Mouse (Mus musculus) subcutaneous adipose tissue, adult 2 months (tissue): ENCODE results near the gene Aldh1l1. TPM values are rescaled to one million over a fixed set of nuclear protein-coding genes. Genes with fewer than 3 reads are reported as not detected.

Experiments used
- polyA plus RNA-seq: library from polyadenylated mRNA; depleted of rRNA; stranded (reverse); fragments of >200 nt; gene quantifications from 2 replicates; pipeline ENCODE4 v1.2.3, GENCODE M21; 2012; ENCODE audit warnings: low replicate concordance; rRNA removed

Aldh1l1 gene
- 69.0 and 168 TPM in 2 replicates for polyA plus RNA-seq

GRCm38 (mm10) chr6:90486176-90486921, at the start of gene Aldh1l1:
Gene Aldh1l1, plus strand, starts transcription at chr6:90486427.

GRCm38 (mm10) chr6:90462181-90462706, 24.0 kb upstream of the Aldh1l1 start, which contains the start of gene Klf15:
Gene Klf15, plus strand, starts transcription at chr6:90462576.

GRCm38 (mm10) chr6:90604533-90605297, 118.5 kb downstream of the Aldh1l1 start, which contains the start of gene Slc41a3:
Gene Slc41a3, plus strand, starts transcription at chr6:90604725.

Other genes starting within 250 kb of the Aldh1l1 start
- not detected in 2 replicates for gene Vmn1r54, start 240.1 kb upstream of the Aldh1l1 start, polyA plus RNA-seq
- gene BC048671, start 185.2 kb upstream of the Aldh1l1 start, polyA plus RNA-seq: not detected in 2 replicates
- 1.2 and 6.2 TPM in 2 replicates for gene Chst13, start 161.2 kb upstream of the Aldh1l1 start, polyA plus RNA-seq
- 0.13 TPM in 1 of 2 replicates, not detected in the other for gene Uroc1, start 153.1 kb upstream of the Aldh1l1 start, polyA plus RNA-seq
- 10.9 and 32.8 TPM in 2 replicates for gene Zxdc, start 116.9 kb upstream of the Aldh1l1 start, polyA plus RNA-seq
- 1.0 and 2.0 TPM in 2 replicates for gene Cfap100, start 57.6 kb upstream of the Aldh1l1 start, polyA plus RNA-seq
- gene Klf15, start 23.9 kb upstream of the Aldh1l1 start, polyA plus RNA-seq: 68.6 and 107 TPM in 2 replicates
- 12.0 and 16.2 TPM in 2 replicates for gene Slc41a3, start 118.3 kb downstream of the Aldh1l1 start, polyA plus RNA-seq